Mouse (Mus musculus): ENCODE data around the gene Stard13. TPM values are rescaled to one million over a fixed set of nuclear protein-coding genes. Genes with fewer than 3 reads are reported as not detected.

Gene Stard13
- polyA plus RNA-seq, 1 experiment from 2014 or later = 3.4 TPM

DNA sequence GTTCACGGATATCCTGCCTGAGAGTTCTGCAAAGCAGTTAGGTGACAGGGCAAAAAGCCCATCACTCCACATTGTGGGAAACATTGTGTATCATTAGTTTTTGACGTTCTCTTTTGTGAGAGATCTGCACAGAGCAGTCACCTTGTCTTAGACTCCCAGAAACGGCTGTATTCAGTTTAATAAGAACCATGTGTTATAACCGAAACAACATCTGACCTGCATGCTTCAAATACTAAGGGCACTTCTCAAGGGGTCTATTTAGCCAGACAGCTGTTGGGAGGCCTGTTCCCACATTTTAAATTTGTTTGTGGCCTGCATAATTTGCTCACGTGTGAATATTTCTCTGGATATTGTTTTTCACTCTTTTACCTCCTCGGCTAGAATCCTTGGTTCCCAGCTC, 162.7 kb downstream of the Stard13 start:
- WGBS = 34% methylated on average over 6 of the region's 6 CpGs
- Histone ChIP-seq H3K9me3 (replicated peaks) (no peaks in the 10 kb centered on the region), H3K4me3 (no peak overlapping the region), H3K36me3 (no peaks in the 10 kb centered on the region), H3K4me1 (peaks cover 28% of the 10 kb centered on the region), H3K27me3 (ENCODE audit: low read depth, poor library complexity, severe bottlenecking) (no peaks in the 10 kb centered on the region), H3K27ac (peak overlapping the region; percentile 73)
- DNase-seq (ENCODE audit: low spot score) = no peak

DNA sequence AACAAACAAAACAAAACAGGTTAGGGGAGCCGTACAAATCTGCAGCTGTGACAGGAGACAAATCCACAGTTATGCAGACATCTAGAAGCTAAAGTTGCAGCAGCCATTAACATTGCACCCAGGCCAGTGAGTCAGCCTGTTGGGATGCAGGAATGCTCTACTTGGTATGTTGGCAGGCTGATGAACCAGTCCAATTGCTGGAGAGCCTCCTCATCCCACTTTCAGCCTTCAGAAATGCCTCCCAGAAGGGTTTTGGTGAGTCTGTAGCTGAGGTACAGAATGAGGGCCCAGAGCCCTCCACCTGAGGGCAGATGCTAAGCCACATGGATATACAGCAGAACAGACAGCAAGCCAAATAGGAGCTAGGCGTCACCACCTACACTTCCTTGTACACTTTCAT, 164.1 kb downstream of the Stard13 start:
- no peaks in the 10 kb centered on the region for H3K36me3 ChIP-seq
- WGBS = 93% methylated on average over 2 of the region's 2 CpGs
- H3K9me3 ChIP-seq (replicated peaks) = no peaks in the 10 kb centered on the region
- no peak overlapping the region for H3K4me3 ChIP-seq
- DNase-seq (ENCODE audit: low spot score) = no peak
- no peaks in the 10 kb centered on the region for H3K27me3 ChIP-seq (ENCODE audit: low read depth, poor library complexity, severe bottlenecking)
- H3K4me1 ChIP-seq = peaks cover 30% of the 10 kb centered on the region
- H3K27ac ChIP-seq = peak overlapping the region; percentile 73; the same call in 1 of the 2 replicates

DNA sequence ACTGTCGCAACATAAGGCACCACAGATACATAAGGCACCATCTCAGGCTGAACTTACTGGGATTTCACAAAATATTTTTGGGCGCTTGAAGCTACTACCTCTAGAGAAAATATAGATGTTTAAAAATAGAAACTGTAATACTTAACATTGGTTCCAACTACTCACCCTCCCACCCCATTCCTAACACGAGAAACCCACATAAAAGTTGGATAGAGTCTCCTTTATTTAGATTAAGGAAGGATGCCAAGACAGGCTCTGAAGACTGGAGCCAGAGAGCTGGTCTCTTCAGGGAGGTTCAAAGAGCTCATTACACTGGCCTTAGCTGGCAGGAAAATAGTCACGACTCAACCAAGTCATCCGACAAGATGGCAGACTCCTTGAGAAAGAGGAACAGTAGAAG, 167.6 kb downstream of the Stard13 start:
- H3K4me1 ChIP-seq = peaks cover 22% of the 10 kb centered on the region
- WGBS = 89% methylated on average over 5 of the region's 5 CpGs
- no peak for DNase-seq (ENCODE audit: low spot score)
- H3K27ac ChIP-seq = no peak overlapping the region
- peaks cover 17% of the 10 kb centered on the region for H3K36me3 ChIP-seq
- H3K9me3 ChIP-seq (replicated peaks) = no peaks in the 10 kb centered on the region
- H3K4me3 ChIP-seq = no peak overlapping the region
- H3K27me3 ChIP-seq (ENCODE audit: low read depth, poor library complexity, severe bottlenecking) = no peaks in the 10 kb centered on the region

DNA sequence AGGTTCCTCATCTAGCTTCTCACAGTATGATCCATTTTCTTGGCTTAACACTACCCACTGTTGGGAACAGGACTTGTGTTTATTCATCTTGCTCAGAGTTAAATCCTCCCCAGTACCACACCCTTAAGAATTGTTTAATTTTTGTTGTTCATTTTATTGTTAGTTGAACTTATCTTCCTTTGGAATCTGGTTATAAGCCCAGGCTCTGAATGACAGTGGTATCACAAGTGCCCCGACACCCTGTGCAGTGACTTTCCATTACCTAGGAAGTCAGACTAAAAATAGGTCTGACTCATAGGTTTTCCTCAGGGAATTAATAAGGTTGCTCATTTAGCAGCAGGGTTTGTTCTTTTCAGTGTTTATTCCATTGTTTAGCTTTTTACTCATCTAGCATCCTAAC, 168.4 kb downstream of the Stard13 start:
- Histone ChIP-seq H3K4me1 (peaks cover 22% of the 10 kb centered on the region), H3K27me3 (ENCODE audit: low read depth, poor library complexity, severe bottlenecking) (no peaks in the 10 kb centered on the region), H3K36me3 (peaks cover 17% of the 10 kb centered on the region), H3K9me3 (replicated peaks) (no peaks in the 10 kb centered on the region), H3K4me3 (no peak overlapping the region), H3K27ac (no peak overlapping the region)
- 90% methylated on average over 1 of the region's 1 CpGs for WGBS
- no peak for DNase-seq (ENCODE audit: low spot score)

DNA sequence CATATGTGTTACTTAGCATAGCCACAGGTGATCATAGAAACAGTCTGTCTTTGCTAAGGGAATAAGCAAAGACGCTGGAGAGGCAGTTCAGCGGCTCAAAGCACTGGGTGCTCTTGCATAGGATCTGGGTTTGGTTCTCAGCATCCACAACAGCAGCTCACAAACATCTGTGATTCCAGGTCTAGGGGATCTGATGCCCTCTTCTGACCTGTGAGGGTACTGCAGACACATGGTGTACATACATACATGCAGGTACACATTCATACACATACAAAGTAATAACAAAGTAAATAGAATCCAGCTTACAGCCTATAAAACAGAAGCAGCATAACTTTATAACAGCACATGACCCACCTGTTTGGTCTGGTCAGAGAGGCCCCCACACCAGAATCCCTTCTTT, 171.7 kb downstream of the Stard13 start:
- no peak overlapping the region for H3K4me3 ChIP-seq
- no peaks in the 10 kb centered on the region for H3K9me3 ChIP-seq (replicated peaks)
- DNase-seq (ENCODE audit: low spot score) = no peak
- WGBS = 97% methylated on average over 2 of the region's 2 CpGs
- H3K4me1 ChIP-seq = peaks cover 36% of the 10 kb centered on the region
- no peaks in the 10 kb centered on the region for H3K27me3 ChIP-seq (ENCODE audit: low read depth, poor library complexity, severe bottlenecking)
- peaks cover 17% of the 10 kb centered on the region for H3K36me3 ChIP-seq
- no peak overlapping the region for H3K27ac ChIP-seq

DNA sequence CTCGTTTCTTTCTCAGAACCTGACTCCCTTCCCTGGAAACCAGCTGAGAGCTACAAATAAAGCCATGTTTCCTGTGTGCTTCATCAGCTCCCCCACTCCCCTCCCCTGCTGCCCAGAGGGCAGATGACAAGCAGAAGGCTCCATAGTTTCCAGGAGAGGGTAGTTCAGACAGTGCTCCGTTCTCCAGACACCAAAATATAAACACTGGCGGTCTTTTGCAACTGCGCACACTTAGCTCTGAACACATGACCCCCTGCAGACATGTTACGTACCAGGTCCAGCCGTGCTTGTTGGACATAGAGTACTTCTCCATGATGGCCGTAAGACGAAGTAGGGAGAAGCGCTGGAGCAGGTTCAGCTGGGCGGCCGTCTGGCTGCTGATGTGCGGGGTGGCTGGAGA, 173.2 kb downstream of the Stard13 start:
- no peak for DNase-seq (ENCODE audit: low spot score)
- peaks cover 17% of the 10 kb centered on the region for H3K36me3 ChIP-seq
- H3K4me1 ChIP-seq = peaks cover 49% of the 10 kb centered on the region
- no peak overlapping the region for H3K4me3 ChIP-seq
- 75% methylated on average over 12 of the region's 12 CpGs for WGBS
- H3K9me3 ChIP-seq (replicated peaks) = no peaks in the 10 kb centered on the region
- no peaks in the 10 kb centered on the region for H3K27me3 ChIP-seq (ENCODE audit: low read depth, poor library complexity, severe bottlenecking)
- H3K27ac ChIP-seq = peak overlapping the region; percentile 62; the same call in 1 of the 2 replicates

DNA sequence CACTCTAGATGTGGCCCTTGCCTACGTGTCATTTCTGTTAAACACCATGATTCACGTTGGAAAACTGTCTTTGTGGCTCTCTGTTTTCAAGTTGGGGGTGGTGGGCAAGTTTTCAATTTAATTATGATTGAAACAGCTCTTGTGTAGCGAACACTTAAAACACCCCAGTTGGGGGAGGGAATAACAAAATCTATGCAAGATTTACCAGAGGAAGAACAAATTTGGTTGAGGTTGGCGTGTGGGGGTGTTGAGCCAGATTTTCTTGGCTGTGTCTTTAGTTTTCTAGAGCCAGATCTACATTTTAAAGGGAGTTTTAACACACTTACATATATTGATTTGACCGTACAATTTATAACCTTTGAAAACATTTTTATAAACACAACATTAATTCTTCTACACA, 173.9 kb downstream of the Stard13 start:
- Histone ChIP-seq H3K9me3 (replicated peaks) (no peaks in the 10 kb centered on the region), H3K27me3 (ENCODE audit: low read depth, poor library complexity, severe bottlenecking) (no peaks in the 10 kb centered on the region), H3K27ac (peak overlapping the region; percentile 7; the same call in 1 of the 2 replicates), H3K4me3 (no peak overlapping the region), H3K4me1 (peaks cover 52% of the 10 kb centered on the region), H3K36me3 (peaks cover 17% of the 10 kb centered on the region)
- WGBS = 86% methylated on average over 5 of the region's 5 CpGs
- DNase-seq (ENCODE audit: low spot score) = no peak

DNA sequence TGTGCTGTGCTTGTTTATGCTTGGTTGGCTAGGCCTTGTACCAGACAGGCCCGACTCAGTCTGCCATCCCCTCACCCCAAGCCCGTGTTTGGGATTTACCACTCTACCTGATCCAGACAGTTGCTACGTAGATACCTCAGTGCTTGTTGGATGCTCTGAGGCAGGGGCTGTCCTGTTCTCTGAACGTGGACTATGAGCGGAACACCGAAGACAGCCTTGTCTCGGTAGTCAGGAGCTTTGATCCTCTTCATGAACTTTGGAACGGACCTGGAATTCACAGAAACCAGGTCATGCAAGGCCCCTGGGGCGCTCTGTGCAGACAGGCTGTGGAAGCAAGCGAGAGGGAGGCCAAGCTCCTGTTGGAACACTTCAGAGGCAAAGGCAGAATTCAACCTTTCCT, 174.3 kb downstream of the Stard13 start:
- Histone ChIP-seq H3K4me3 (no peak overlapping the region), H3K27me3 (ENCODE audit: low read depth, poor library complexity, severe bottlenecking) (no peaks in the 10 kb centered on the region), H3K9me3 (replicated peaks) (no peaks in the 10 kb centered on the region), H3K4me1 (peaks cover 54% of the 10 kb centered on the region), H3K36me3 (peaks cover 17% of the 10 kb centered on the region), H3K27ac (peak overlapping the region; percentile 7; the same call in 1 of the 2 replicates)
- no peak for DNase-seq (ENCODE audit: low spot score)
- WGBS = 92% methylated on average over 10 of the region's 10 CpGs

DNA sequence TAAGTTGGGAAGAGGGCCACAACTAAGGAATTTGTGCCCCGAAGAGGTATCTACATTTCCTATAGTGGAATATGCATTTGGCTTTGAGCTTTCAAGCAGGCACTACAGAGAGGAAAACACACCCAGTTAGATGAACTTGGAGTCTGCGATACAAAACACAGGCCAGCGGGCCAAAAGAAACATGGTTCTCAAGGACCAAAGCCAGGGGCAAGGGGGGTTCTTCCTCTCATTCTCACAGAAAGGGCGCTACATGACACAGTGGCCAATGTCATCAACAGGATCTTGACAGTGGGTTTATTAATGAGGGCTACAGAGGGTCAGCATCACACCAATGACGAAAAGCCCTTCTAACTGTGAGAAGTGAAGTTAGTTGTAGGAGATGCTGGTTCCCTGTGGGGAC, 175.9 kb downstream of the Stard13 start:
- Histone ChIP-seq H3K9me3 (replicated peaks) (no peaks in the 10 kb centered on the region), H3K27me3 (ENCODE audit: low read depth, poor library complexity, severe bottlenecking) (no peaks in the 10 kb centered on the region), H3K4me3 (no peak overlapping the region), H3K36me3 (peaks cover 11% of the 10 kb centered on the region), H3K4me1 (peaks cover 60% of the 10 kb centered on the region), H3K27ac (no peak overlapping the region)
- no peak for DNase-seq (ENCODE audit: low spot score)
- 88% methylated on average over 5 of the region's 5 CpGs for WGBS

DNA sequence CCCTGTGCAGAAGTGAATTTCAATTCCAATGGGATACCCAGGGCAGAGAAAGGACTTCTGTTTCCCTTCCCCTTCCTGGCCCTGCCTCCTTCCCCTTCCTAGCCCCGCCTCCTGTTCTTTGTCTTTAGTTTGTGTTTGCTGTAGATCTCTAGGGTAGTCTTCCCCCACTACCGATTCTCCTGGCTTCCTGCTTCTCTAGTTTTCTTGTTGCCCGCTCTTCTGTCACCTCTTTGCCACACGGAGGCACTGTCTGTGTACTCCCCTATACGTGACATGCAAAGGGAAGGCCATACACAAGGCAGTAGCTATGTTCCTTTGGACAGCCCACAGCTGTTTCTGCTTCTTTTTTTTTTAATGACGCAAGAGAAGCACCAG, 176.7 kb downstream of the Stard13 start:
- Histone ChIP-seq H3K4me1 (peaks cover 60% of the 10 kb centered on the region), H3K36me3 (peaks cover 9% of the 10 kb centered on the region), H3K9me3 (replicated peaks) (no peaks in the 10 kb centered on the region), H3K27ac (peak overlapping the region; percentile 56), H3K4me3 (no peak overlapping the region), H3K27me3 (ENCODE audit: low read depth, poor library complexity, severe bottlenecking) (no peaks in the 10 kb centered on the region)
- WGBS = 70% methylated on average over 6 of the region's 6 CpGs
- no peak for DNase-seq (ENCODE audit: low spot score)

DNA sequence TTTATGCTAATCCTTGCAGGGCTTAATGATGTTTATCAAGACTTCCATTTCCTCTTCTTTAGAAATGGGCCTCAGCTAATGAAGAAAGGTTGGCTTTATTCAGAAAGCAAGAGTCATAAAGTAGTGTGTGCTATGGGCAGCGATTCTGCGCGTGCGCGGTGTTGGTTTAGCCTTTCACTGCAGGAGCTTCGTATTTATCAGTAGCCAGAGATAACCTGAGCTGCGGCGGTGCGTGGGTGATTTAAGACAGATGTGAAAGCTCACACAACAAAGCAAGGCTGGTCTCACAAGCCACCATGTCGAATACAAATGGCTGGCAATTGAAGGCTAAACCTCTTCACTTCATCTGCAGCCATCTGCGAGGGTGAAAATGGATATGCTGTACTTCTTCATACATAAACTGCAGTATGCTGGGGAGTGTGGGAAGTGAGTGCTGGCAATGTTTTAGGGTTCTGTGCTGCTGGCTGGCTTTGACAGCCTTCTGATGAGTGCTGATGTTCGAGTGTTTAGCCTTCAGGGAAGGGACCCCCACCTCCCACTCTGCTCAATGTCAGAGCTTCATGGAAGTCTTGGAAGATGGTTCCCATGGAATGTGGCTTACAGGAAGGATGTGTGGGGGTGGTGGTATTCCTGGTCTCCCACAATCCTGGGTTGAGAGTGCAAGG, 177.2 kb downstream of the Stard13 start:
- Histone ChIP-seq H3K4me3 (no peak overlapping the region), H3K4me1 (peaks cover 60% of the 10 kb centered on the region), H3K36me3 (peaks cover 6% of the 10 kb centered on the region; the same call in 1 of the 2 replicates), H3K9me3 (replicated peaks) (no peaks in the 10 kb centered on the region), H3K27ac (peak overlapping the region; percentile 56), H3K27me3 (ENCODE audit: low read depth, poor library complexity, severe bottlenecking) (no peaks in the 10 kb centered on the region)
- WGBS = 61% methylated on average over 12 of the region's 12 CpGs
- DNase-seq (ENCODE audit: low spot score) = no peak

DNA sequence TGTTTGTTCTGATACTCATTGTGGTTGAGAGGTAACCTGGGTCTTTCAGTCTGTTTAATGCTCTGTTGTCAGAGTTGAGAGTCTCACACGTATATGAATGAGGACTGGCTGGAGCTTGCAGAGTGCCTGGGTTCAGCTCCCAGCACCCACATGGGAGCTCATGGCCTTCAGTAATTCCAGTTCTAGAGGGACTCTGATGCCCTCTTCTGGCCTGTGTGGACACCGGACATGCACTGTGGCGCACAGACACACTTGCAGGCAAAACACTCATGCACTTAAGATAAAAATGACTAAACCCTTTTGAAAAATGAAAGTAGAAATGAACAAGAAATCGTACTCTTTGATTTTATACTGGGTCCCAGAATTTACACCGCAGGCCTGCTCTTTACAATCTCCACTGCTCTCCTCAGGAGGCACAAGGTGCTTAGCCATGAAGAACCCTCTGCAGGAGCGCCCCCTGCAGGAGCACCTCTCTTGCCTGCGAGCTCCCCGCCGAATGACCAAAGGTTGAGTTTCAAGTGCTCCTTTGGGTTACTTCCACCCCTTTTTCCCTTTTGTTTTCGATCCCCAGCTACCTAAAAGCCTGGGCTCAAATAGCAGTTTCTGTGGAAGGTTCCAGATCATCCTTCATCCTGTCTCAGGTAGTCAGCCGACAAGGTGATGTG, 178.1 kb downstream of the Stard13 start:
- Histone ChIP-seq H3K27me3 (ENCODE audit: low read depth, poor library complexity, severe bottlenecking) (no peaks in the 10 kb centered on the region), H3K4me3 (no peak overlapping the region), H3K27ac (peak overlapping the region; percentile 56; the same call in 1 of the 2 replicates), H3K36me3 (peaks cover 6% of the 10 kb centered on the region; the same call in 1 of the 2 replicates), H3K9me3 (replicated peaks) (no peaks in the 10 kb centered on the region), H3K4me1 (peaks cover 52% of the 10 kb centered on the region)
- DNase-seq (ENCODE audit: low spot score) = no peak
- 91% methylated on average over 11 of the region's 11 CpGs for WGBS

DNA sequence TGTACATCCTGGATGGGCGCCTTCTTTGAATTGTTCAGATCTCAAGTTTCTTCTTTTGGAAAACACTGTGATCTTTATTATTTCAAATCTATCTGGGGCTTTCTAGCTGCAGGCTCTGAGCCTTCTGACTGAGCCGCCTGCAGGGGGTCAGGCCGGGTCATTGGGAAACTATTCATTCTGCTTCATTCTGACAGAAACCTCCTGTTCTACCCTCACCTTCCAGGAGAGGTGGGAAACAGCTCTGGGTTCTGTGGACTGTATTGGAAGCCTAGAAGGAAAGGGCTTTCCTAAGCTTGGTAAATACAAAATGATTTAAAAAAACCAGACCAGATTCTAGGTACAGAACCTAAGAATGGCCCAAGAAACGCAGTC, 178.9 kb downstream of the Stard13 start:
- peaks cover 6% of the 10 kb centered on the region; the same call in 1 of the 2 replicates for H3K36me3 ChIP-seq
- H3K4me3 ChIP-seq = no peak overlapping the region
- no peak for DNase-seq (ENCODE audit: low spot score)
- 50% methylated on average over 4 of the region's 4 CpGs for WGBS
- H3K27ac ChIP-seq = peak overlapping the region; percentile 31; the same call in 1 of the 2 replicates
- H3K4me1 ChIP-seq = peaks cover 46% of the 10 kb centered on the region
- no peaks in the 10 kb centered on the region for H3K27me3 ChIP-seq (ENCODE audit: low read depth, poor library complexity, severe bottlenecking)
- H3K9me3 ChIP-seq (replicated peaks) = no peaks in the 10 kb centered on the region
